Mouse (Mus musculus): Measurements from ENCODE around the gene Brinp1. TPM values are rescaled to one million over a fixed set of nuclear protein-coding genes. Genes with fewer than 3 reads are reported as not detected.

Brinp1 gene
- total RNA-seq (2014; rRNA removed), result 74.6 and 88.8 TPM in 2 replicates
- 38.2 and 56.4 TPM in 2 replicates for polyA plus RNA-seq (2015; fragmentation: Nextera tagmentation; extraction: Ambion mirVana)

GRCm38 (mm10) chr4:68954322-68954901 is at the start of gene Brinp1:
TSS of gene Brinp1 (minus strand) at chr4:68954397.
- Histone ChIP-seq H3K27ac (ENCODE audit: low read depth, low read length) (peak within 1 kb of the TSS; percentile 74), H3K9ac (peak within 1 kb of the TSS; percentile 63), H3K9me3 (ENCODE audit: low read length) (no peaks in the 10 kb centered on the region), H3K36me3 (ENCODE audit: insufficient read depth) (no peaks in the 10 kb centered on the region), H3K4me1 (ENCODE audit: insufficient read depth) (no peaks in the 10 kb centered on the region), H3K4me2 (ENCODE audit: low read depth) (peak within 1 kb of the TSS; percentile 48), H3K27me3 (ENCODE audit: insufficient read depth, low read length) (no peaks in the 10 kb centered on the region), H3K4me3 (ENCODE audit: low read depth, low read length) (peak within 1 kb of the TSS; percentile 61)
- peak; percentile 27; the same call in 1 of the 2 replicates for TF ChIP-seq CTCF (IDR thresholded peaks at IDR 0.05; ENCODE audit: low read depth)
- DNase-seq, result peak; percentile 89
- under 1% methylated on average over 33 of the region's 33 CpGs for WGBS
- peak; percentile 93 for ATAC-seq

GRCm38 (mm10) chr4:68957265-68957664 is 3.1 kb upstream of the Brinp1 start:
- 72% methylated on average over 2 of the region's 2 CpGs for WGBS
- ATAC-seq, result no peak

GRCm38 (mm10) chr4:68955621-68956020 is 1.4 kb upstream of the Brinp1 start:
- Histone ChIP-seq H3K9me3 (ENCODE audit: low read length) (no peaks in the 10 kb centered on the region), H3K27me3 (ENCODE audit: insufficient read depth, low read length) (no peaks in the 10 kb centered on the region), H3K9ac (no peak overlapping the region), H3K36me3 (ENCODE audit: insufficient read depth) (no peaks in the 10 kb centered on the region), H3K27ac (ENCODE audit: low read depth, low read length) (no peak overlapping the region), H3K4me2 (ENCODE audit: low read depth) (no peak overlapping the region), H3K4me3 (ENCODE audit: low read depth, low read length) (no peak overlapping the region), H3K4me1 (ENCODE audit: insufficient read depth) (no peaks in the 10 kb centered on the region)
- ATAC-seq, result no peak
- TF ChIP-seq CTCF (IDR thresholded peaks at IDR 0.05; ENCODE audit: low read depth), result no peak
- 4% methylated on average over 4 of the region's 4 CpGs for WGBS
- DNase-seq, result no peak

More at GRCm38 (mm10) chr4:68957265-68957664, 3.1 kb upstream of the Brinp1 start:
- no peak overlapping the region for H3K4me2 ChIP-seq (ENCODE audit: low read depth)
- DNase-seq, result no peak
- H3K9me3 ChIP-seq (ENCODE audit: low read length), result no peaks in the 10 kb centered on the region
- H3K27me3 ChIP-seq (ENCODE audit: insufficient read depth, low read length), result no peaks in the 10 kb centered on the region
- no peaks in the 10 kb centered on the region for H3K36me3 ChIP-seq (ENCODE audit: insufficient read depth)
- H3K9ac ChIP-seq, result no peak overlapping the region
- H3K4me3 ChIP-seq (ENCODE audit: low read depth, low read length), result no peak overlapping the region
- TF ChIP-seq CTCF (IDR thresholded peaks at IDR 0.05; ENCODE audit: low read depth), result no peak
- no peak overlapping the region for H3K27ac ChIP-seq (ENCODE audit: low read depth, low read length)
- H3K4me1 ChIP-seq (ENCODE audit: insufficient read depth), result no peaks in the 10 kb centered on the region

- Histone ChIP-seq H3K27ac (ENCODE audit: low read depth, low read length) (peak overlapping the region; percentile 74), H3K27me3 (ENCODE audit: insufficient read depth, low read length) (no peaks in the 10 kb centered on the region), H3K9ac (peak overlapping the region; percentile 63), H3K4me1 (ENCODE audit: insufficient read depth) (no peaks in the 10 kb centered on the region), H3K4me3 (ENCODE audit: low read depth, low read length) (peak overlapping the region; percentile 61), H3K4me2 (ENCODE audit: low read depth) (peak overlapping the region; percentile 48), H3K36me3 (ENCODE audit: insufficient read depth) (no peaks in the 10 kb centered on the region), H3K9me3 (ENCODE audit: low read length) (no peaks in the 10 kb centered on the region)
- no peak for TF ChIP-seq CTCF (IDR thresholded peaks at IDR 0.05; ENCODE audit: low read depth)
- DNase-seq (peak; percentile 67), ATAC-seq (peak; percentile 14)
- WGBS, result 3% methylated on average over 40 of the region's 40 CpGs
Measured at GRCm38 (mm10) chr4:68953667-68954321, 403 bp downstream of the Brinp1 start.

- Histone ChIP-seq H3K27ac (ENCODE audit: low read depth, low read length) (peak overlapping the region; percentile 17; the same call in 1 of the 2 replicates), H3K9me3 (ENCODE audit: low read length) (no peaks in the 10 kb centered on the region), H3K4me3 (ENCODE audit: low read depth, low read length) (peak overlapping the region; percentile 61), H3K4me2 (ENCODE audit: low read depth) (peak overlapping the region; percentile 48), H3K4me1 (ENCODE audit: insufficient read depth) (no peaks in the 10 kb centered on the region), H3K36me3 (ENCODE audit: insufficient read depth) (no peaks in the 10 kb centered on the region), H3K27me3 (ENCODE audit: insufficient read depth, low read length) (no peaks in the 10 kb centered on the region), H3K9ac (peak overlapping the region; percentile 63)
- TF ChIP-seq CTCF (IDR thresholded peaks at IDR 0.05; ENCODE audit: low read depth), result no peak
- 6% methylated on average over 8 of the region's 8 CpGs for WGBS
- ATAC-seq, result no peak
- peak; percentile 54 for DNase-seq
Measured at GRCm38 (mm10) chr4:68953131-68953551, 1.1 kb downstream of the Brinp1 start.

GRCm38 (mm10) chr4:68950556-68950955 is 3.6 kb downstream of the Brinp1 start:
- 3% methylated on average over 2 of the region's 2 CpGs for WGBS
- Histone ChIP-seq H3K9ac (no peak overlapping the region; the same call in 1 of the 2 replicates), H3K4me1 (ENCODE audit: insufficient read depth) (no peaks in the 10 kb centered on the region), H3K4me2 (ENCODE audit: low read depth) (peak overlapping the region; percentile 27), H3K36me3 (ENCODE audit: insufficient read depth) (no peaks in the 10 kb centered on the region), H3K4me3 (ENCODE audit: low read depth, low read length) (0 out of 2 replicates have a peak overlapping the region, but pooled peaks have one; percentile 7), H3K9me3 (ENCODE audit: low read length) (no peaks in the 10 kb centered on the region), H3K27me3 (ENCODE audit: insufficient read depth, low read length) (no peaks in the 10 kb centered on the region), H3K27ac (ENCODE audit: low read depth, low read length) (no peak overlapping the region)
- peak; percentile 80 for TF ChIP-seq CTCF (IDR thresholded peaks at IDR 0.05; ENCODE audit: low read depth)
- ATAC-seq (peak; percentile 15; the same call in 1 of the 2 replicates), DNase-seq (peak; percentile 91)

GRCm38 (mm10) chr4:68942938-68943337 is 11.3 kb downstream of the Brinp1 start:
- Histone ChIP-seq H3K4me1 (ENCODE audit: insufficient read depth) (no peaks in the 10 kb centered on the region), H3K9me3 (ENCODE audit: low read length) (no peaks in the 10 kb centered on the region), H3K27ac (ENCODE audit: low read depth, low read length) (no peak overlapping the region), H3K27me3 (ENCODE audit: insufficient read depth, low read length) (no peaks in the 10 kb centered on the region), H3K4me3 (ENCODE audit: low read depth, low read length) (no peak overlapping the region), H3K4me2 (ENCODE audit: low read depth) (no peak overlapping the region), H3K36me3 (ENCODE audit: insufficient read depth) (no peaks in the 10 kb centered on the region), H3K9ac (no peak overlapping the region)
- no peak for TF ChIP-seq CTCF (IDR thresholded peaks at IDR 0.05; ENCODE audit: low read depth)
- DNase-seq, result no peak
- 90% methylated on average over 2 of the region's 2 CpGs for WGBS
- ATAC-seq, result no peak
